Mouse (Mus musculus) kidney, embryonic 15.5 days (tissue): Measurements from ENCODE around the gene Gm17535. TPM values are rescaled to one million over a fixed set of nuclear protein-coding genes. Genes with fewer than 3 reads are reported as not detected.
"Not testable (repeated sequence)": the region's sequence is repeated elsewhere in the genome, so short reads cannot be mapped to it uniquely, and the experiment has no call there.

Experiments
- ATAC-seq: fragments of 200-750 bp; cut with Nextera tagmentation; replicated peaks from 2 replicates; pipeline ENCODE4 v1.8.0; 2017; ENCODE audit warnings: moderate TSS enrichment; ENCODE audit not compliant: low FRiP score
- H3K27ac ChIP-seq: fragments of 300-500 bp; sonication (generic); 2 replicates; pipeline ENCODE4 v1.5.1; 2015; ENCODE audit warnings: mild to moderate bottlenecking, inconsistent platforms
- H3K27me3 ChIP-seq: fragments of 300-500 bp; sonication (generic); 2 replicates; pipeline ENCODE4 v1.6.1; 2015; ENCODE audit warnings: inconsistent platforms
- H3K36me3 ChIP-seq: fragments of 300-500 bp; sonication (generic); 2 replicates; pipeline ENCODE4 v1.6.1; 2015; ENCODE audit warnings: inconsistent platforms
- H3K4me1 ChIP-seq: fragments of 300-500 bp; sonication (generic); 2 replicates; pipeline ENCODE4 v1.6.1; 2015; ENCODE audit warnings: inconsistent platforms
- H3K4me2 ChIP-seq: fragments of 300-500 bp; sonication (generic); 2 replicates; pipeline ENCODE4 v1.6.1; 2015; ENCODE audit warnings: moderate library complexity, mild to moderate bottlenecking, inconsistent platforms
- H3K4me3 ChIP-seq: fragments of 300-500 bp; sonication (generic); replicated peaks from 2 replicates; pipeline ENCODE4 v1.5.1; 2015; ENCODE audit warnings: mild to moderate bottlenecking, inconsistent platforms
- H3K9ac ChIP-seq: fragments of 300-500 bp; sonication (generic); 2 replicates; pipeline ENCODE4 v1.6.1; 2015; ENCODE audit warnings: mild to moderate bottlenecking, inconsistent platforms
- H3K9me3 ChIP-seq: fragments of 300-500 bp; sonication (generic); replicated peaks from 2 replicates; pipeline ENCODE4 v1.6.1; 2016; ENCODE audit warnings: inconsistent platforms
- WGBS: fragments of 180-500 bp; shearing (Covaris S2); methylation state at CpG from one replicate; pipeline ENCODE4 v1.1.7; 2015; ENCODE audit warnings: mixed read lengths; 5-methylcytosine and 5-hydroxymethylcytosine counted together
- microRNA-seq: library from miRNA; unstranded; fragments of <30 nt; microRNA quantifications from one replicate; pipeline ENCODE4, GENCODE M21; 2016
- polyA plus RNA-seq: library from polyadenylated mRNA; unstranded; fragments of >200 nt; fragmentation: Nextera tagmentation; extraction: Ambion mirVana; gene quantifications from 2 replicates; pipeline ENCODE4 v1.2.1, GENCODE M21; 2015

Gm17535 gene
- polyA plus RNA-seq, 1 experiment from 2014 or later, result not detected

GRCm38 (mm10) chr9:3027200-3027599 is 7.2 kb upstream of the Gm17535 start:
- 71% methylated on average over 9 of the region's 9 CpGs for WGBS
- H3K9me3 ChIP-seq, H3K4me2 ChIP-seq, H3K9ac ChIP-seq, H3K4me1 ChIP-seq, H3K4me3 ChIP-seq, H3K27me3 ChIP-seq, ATAC-seq, H3K36me3 ChIP-seq, H3K27ac ChIP-seq: not testable (repeated sequence)

- H3K9me3 ChIP-seq, H3K4me3 ChIP-seq, ATAC-seq, H3K27me3 ChIP-seq, H3K4me2 ChIP-seq, H3K36me3 ChIP-seq, H3K9ac ChIP-seq, H3K27ac ChIP-seq, H3K4me1 ChIP-seq: not testable (repeated sequence)
- WGBS, result 65% methylated on average over 13 of the region's 16 CpGs
Measured at GRCm38 (mm10) chr9:3029276-3030000, 5.0 kb upstream of the Gm17535 start.

- H3K9me3 ChIP-seq, H3K36me3 ChIP-seq, H3K27me3 ChIP-seq, H3K4me1 ChIP-seq, H3K27ac ChIP-seq, H3K9ac ChIP-seq, H3K4me3 ChIP-seq, H3K4me2 ChIP-seq, ATAC-seq: not testable (repeated sequence)
- 77% methylated on average over 4 of the region's 10 CpGs for WGBS
Measured at GRCm38 (mm10) chr9:3030677-3031318, 3.6 kb upstream of the Gm17535 start.

- H3K4me1 ChIP-seq, H3K4me2 ChIP-seq, H3K9ac ChIP-seq, H3K9me3 ChIP-seq, H3K27ac ChIP-seq, H3K36me3 ChIP-seq, H3K4me3 ChIP-seq, ATAC-seq, H3K27me3 ChIP-seq: not testable (repeated sequence)
- 75% methylated on average over 8 of the region's 8 CpGs for WGBS
Measured at GRCm38 (mm10) chr9:3036577-3036976, 2.2 kb downstream of the Gm17535 start, which contains the start of gene Gm10715. Gene Gm10715, plus strand, starts transcription at chr9:3036877.

GRCm38 (mm10) chr9:3038161-3038560 is 3.8 kb downstream of the Gm17535 start:
- H3K4me1 ChIP-seq, H3K4me2 ChIP-seq, H3K9ac ChIP-seq, H3K9me3 ChIP-seq, H3K36me3 ChIP-seq, ATAC-seq, H3K27me3 ChIP-seq, H3K27ac ChIP-seq, H3K4me3 ChIP-seq: not testable (repeated sequence)
- WGBS, result 62% methylated on average over 4 of the region's 4 CpGs

Small RNA genes lying within 50 kb of the gene (microRNA-seq; reads per million reads assigned to microRNA genes)
- gene Mir101c, result not detected

Other genes with a start within 250 kb of the Gm17535 start
- not detected in 2 replicates for gene Gm10722, start 33.7 kb upstream of the Gm17535 start, polyA plus RNA-seq
- gene Gm11168, start 31.3 kb upstream of the Gm17535 start, polyA plus RNA-seq, result not detected in 2 replicates
- 0.29 TPM in 1 of 2 replicates, not detected in the other for gene Gm10721, start 21.5 kb upstream of the Gm17535 start, polyA plus RNA-seq
- gene Gm10720, start 18.9 kb upstream of the Gm17535 start, polyA plus RNA-seq, result not detected in 2 replicates
- gene Gm10719, start 17.2 kb upstream of the Gm17535 start, polyA plus RNA-seq, result not detected in 2 replicates
- 0.55 TPM in 1 of 2 replicates, not detected in the other for gene Gm10718, start 11.1 kb upstream of the Gm17535 start, polyA plus RNA-seq
- gene Gm10717, start 9.2 kb upstream of the Gm17535 start, polyA plus RNA-seq, result 0.58 TPM in 1 of 2 replicates, not detected in the other
- not detected in 2 replicates for gene Gm10715, start 2.3 kb downstream of the Gm17535 start, polyA plus RNA-seq